Comparison of ENCODE assay signal across 10 mouse cellular contexts in genomic region chr9:16114821-16115485, GRCm38 (mm10).
A peak's percentile ranks its signal among the peaks of the same experiment; 100 is the strongest.
DNase-seq lines count a peak whose midpoint lies in the region; ATAC-seq and TF ChIP-seq lines count a peak whose summit lies in the region.
"Had no signal": no experiment of that assay in that cellular context is flagged by ENCODE, and none has a peak within 500 bp of the region (broad histone marks: within the 10 kb centered on the region; RNA-seq: fewer than 3 reads in every experiment).

No protein-coding gene starts in this region.

- TF ChIP-seq CTCF in liver, embryonic 14.5 days (IDR thresholded peaks at IDR 0.05; ENCODE audit: low read depth), result no peak

- H3K9ac ChIP-seq in embryonic facial prominence, embryonic 14.5 days (ENCODE audit: low read depth, low read length), result no peak overlapping the region
- no peak overlapping the region for H3K9ac ChIP-seq in liver, embryonic 14.5 days (replicated peaks)
- no peak overlapping the region for H3K9ac ChIP-seq in stomach, embryonic 16.5 days (ENCODE audit: low read length)
- H3K9ac ChIP-seq: limb, embryonic 13.5 days had no signal

- no peak overlapping the region for H3K27ac ChIP-seq in embryonic facial prominence, embryonic 14.5 days (replicated peaks; ENCODE audit: low read depth, low read length)
- no peak overlapping the region for H3K27ac ChIP-seq in embryonic facial prominence, embryonic 10.5 days (replicated peaks)
- no peak overlapping the region for H3K27ac ChIP-seq in liver, embryonic 14.5 days
- H3K27ac ChIP-seq in stomach, embryonic 16.5 days (ENCODE audit: low read length), result peak overlapping the region; percentile 13; the same call in 1 of the 2 replicates
- H3K27ac ChIP-seq: limb, embryonic 13.5 days had no signal

- no peak; the same call in 1 of the 2 replicates for ATAC-seq in embryonic facial prominence, embryonic 14.5 days (ENCODE audit: low read depth)
- peak; percentile 48 for ATAC-seq in liver, embryonic 14.5 days (ENCODE audit: insufficient read depth)
- peak; percentile 47; the same call in 1 of the 2 replicates for ATAC-seq in stomach, embryonic 16.5 days (ENCODE audit: insufficient read depth, low FRiP score)

- H3K9me3 ChIP-seq in embryonic facial prominence, embryonic 14.5 days (ENCODE audit: control insufficient read depth, low read length), result no peaks in the 10 kb centered on the region
- no peaks in the 10 kb centered on the region for H3K9me3 ChIP-seq in embryonic facial prominence, embryonic 10.5 days
- no peaks in the 10 kb centered on the region for H3K9me3 ChIP-seq in liver, embryonic 14.5 days (ENCODE audit: control insufficient read depth, low read length)
- no peaks in the 10 kb centered on the region for H3K9me3 ChIP-seq in stomach, embryonic 16.5 days (replicated peaks; ENCODE audit: control insufficient read depth, low read length)
- H3K9me3 ChIP-seq: limb, embryonic 13.5 days had no signal

- peak; percentile 62 for DNase-seq in embryonic facial prominence, embryonic 14.5 days (ENCODE audit: low spot score)
- no peak for DNase-seq in embryonic facial prominence, embryonic 10.5 days (ENCODE audit: low spot score)
- peak; percentile 24 to 34 for DNase-seq in right cerebral cortex, postnatal 10 days (ENCODE audit: low spot score in 2 of 2)
- DNase-seq in right cerebral cortex, postnatal 36 days (ENCODE audit: low spot score in 2 of 2), result no peak
- DNase-seq in liver, embryonic 14.5 days (ENCODE audit: low read depth in 3 of 3, low spot score in 3 of 3), result peak in 1 of 3 experiments; percentile 1
- no peak for DNase-seq in urinary bladder, adult 18-20 months (ENCODE audit: low spot score in 2 of 2)
- no peak for DNase-seq in layer of hippocampus, adult 8-10 months (ENCODE audit: low spot score in 2 of 2)
- DNase-seq: spleen, adult 18-20 months had no signal

- no peaks in the 10 kb centered on the region for H3K27me3 ChIP-seq in embryonic facial prominence, embryonic 14.5 days (replicated peaks; ENCODE audit: control insufficient read depth, insufficient read depth, low read length)
- H3K27me3 ChIP-seq in embryonic facial prominence, embryonic 10.5 days (replicated peaks; ENCODE audit: low read depth, poor library complexity, severe bottlenecking), result no peaks in the 10 kb centered on the region
- H3K27me3 ChIP-seq in liver, embryonic 14.5 days (ENCODE audit: control insufficient read depth, insufficient read depth, low read length), result no peaks in the 10 kb centered on the region
- H3K27me3 ChIP-seq in stomach, embryonic 16.5 days (ENCODE audit: control insufficient read depth, insufficient read depth, low read length), result no peaks in the 10 kb centered on the region
- H3K27me3 ChIP-seq: limb, embryonic 13.5 days had no signal

- WGBS in embryonic facial prominence, embryonic 14.5 days, result 55% methylated on average over 7 of the region's 7 CpGs
- 70% methylated on average over 7 of the region's 7 CpGs for WGBS in embryonic facial prominence, embryonic 10.5 days
- 35% methylated on average over 7 of the region's 7 CpGs for WGBS in liver, embryonic 14.5 days (ENCODE audit: insufficient replicate concordance)
- WGBS in stomach, embryonic 16.5 days, result 52% methylated on average over 7 of the region's 7 CpGs

- TF ChIP-seq EP300 in liver, embryonic 14.5 days (IDR thresholded peaks at IDR 0.05; ENCODE audit: low read depth), result no peak

- no peak overlapping the region for H3K4me2 ChIP-seq in embryonic facial prominence, embryonic 14.5 days (ENCODE audit: low read depth, low read length)
- H3K4me2 ChIP-seq in liver, embryonic 14.5 days (ENCODE audit: low read depth), result no peak overlapping the region
- no peak overlapping the region for H3K4me2 ChIP-seq in stomach, embryonic 16.5 days (ENCODE audit: low read depth, low read length)
- H3K4me2 ChIP-seq: limb, embryonic 13.5 days had no signal

- no peaks in the 10 kb centered on the region for H3K36me3 ChIP-seq in embryonic facial prominence, embryonic 14.5 days (ENCODE audit: control insufficient read depth, insufficient read depth, low read length)
- H3K36me3 ChIP-seq in embryonic facial prominence, embryonic 10.5 days (replicated peaks), result no peaks in the 10 kb centered on the region
- no peaks in the 10 kb centered on the region for H3K36me3 ChIP-seq in liver, embryonic 14.5 days (replicated peaks; ENCODE audit: control insufficient read depth, insufficient read depth, low read depth)
- H3K36me3 ChIP-seq in stomach, embryonic 16.5 days (ENCODE audit: control insufficient read depth, insufficient read depth, low read length), result no peaks in the 10 kb centered on the region
- H3K36me3 ChIP-seq: limb, embryonic 13.5 days had no signal

- H3K4me1 ChIP-seq in embryonic facial prominence, embryonic 14.5 days (ENCODE audit: control insufficient read depth, insufficient read depth, low read length), result no peaks in the 10 kb centered on the region
- H3K4me1 ChIP-seq in embryonic facial prominence, embryonic 10.5 days, result 0 out of 2 replicates have a peak, but pooled peaks cover 4% of the 10 kb centered on the region
- H3K4me1 ChIP-seq in liver, embryonic 14.5 days (replicated peaks; ENCODE audit: control insufficient read depth in 2 of 2, insufficient read depth in 2 of 2, low read length in 1 of 2), result no peaks in the 10 kb centered on the region
- H3K4me1 ChIP-seq in stomach, embryonic 16.5 days (ENCODE audit: control insufficient read depth, insufficient read depth, low read length), result peaks cover 8% of the 10 kb centered on the region; the same call in 1 of the 2 replicates

- H3K4me3 ChIP-seq in embryonic facial prominence, embryonic 14.5 days (ENCODE audit: low read depth, low read length), result no peak overlapping the region
- H3K4me3 ChIP-seq in embryonic facial prominence, embryonic 10.5 days, result no peak overlapping the region
- no peak overlapping the region for H3K4me3 ChIP-seq in liver, embryonic 14.5 days (ENCODE audit: insufficient read depth in 1 of 2, low read depth in 2 of 2, low read length in 2 of 2)
- H3K4me3 ChIP-seq in stomach, embryonic 16.5 days (replicated peaks; ENCODE audit: low read length), result no peak overlapping the region
- H3K4me3 ChIP-seq: limb, embryonic 13.5 days had no signal

Comparison
In these comparisons a context has a peak if more than half of its experiments do, and no peak if none do; other contexts are left out.
1. DNase-seq: peak in embryonic facial prominence, embryonic 14.5 days (single experiment) and right cerebral cortex, postnatal 10 days (2 of 2); none in embryonic facial prominence, embryonic 10.5 days (single experiment), right cerebral cortex, postnatal 36 days (0 of 2), urinary bladder, adult 18-20 months (0 of 2) and layer of hippocampus, adult 8-10 months (0 of 2).